Mouse (Mus musculus): Measurements from ENCODE around the gene Trappc2. TPM values are rescaled to one million over a fixed set of nuclear protein-coding genes. Genes with fewer than 3 reads are reported as not detected.

Gene Trappc2
- 107 and 108 TPM in 2 replicates for polyA plus RNA-seq (2021; fragmentation: Nextera tagmentation)
- long read RNA-seq, experiment 1, transcript Trappc2-203 (5 exons, 1,613 nt), result major isoform, 98 of 124 reads
- long read RNA-seq, experiment 1, transcript Trappc2-201 (4 exons, 1,294 nt), result minor isoform, 6 of 124 reads
- long read RNA-seq, experiment 1, partial matches to known transcripts, result 12 of 124 reads
- long read RNA-seq, experiment 1, other reads (novel, unspliced or antisense), result 8 of 124 reads
- long read RNA-seq, experiment 2, transcript Trappc2-203 (5 exons, 1,613 nt), result major isoform, 191 of 208 reads
- long read RNA-seq, experiment 2, transcript Trappc2-201 (4 exons, 1,294 nt), result minor isoform, 8 of 208 reads
- long read RNA-seq, experiment 2, partial matches to known transcripts, result 0 of 208 reads
- long read RNA-seq, experiment 2, other reads (novel, unspliced or antisense), result 8 of 208 reads

DNA sequence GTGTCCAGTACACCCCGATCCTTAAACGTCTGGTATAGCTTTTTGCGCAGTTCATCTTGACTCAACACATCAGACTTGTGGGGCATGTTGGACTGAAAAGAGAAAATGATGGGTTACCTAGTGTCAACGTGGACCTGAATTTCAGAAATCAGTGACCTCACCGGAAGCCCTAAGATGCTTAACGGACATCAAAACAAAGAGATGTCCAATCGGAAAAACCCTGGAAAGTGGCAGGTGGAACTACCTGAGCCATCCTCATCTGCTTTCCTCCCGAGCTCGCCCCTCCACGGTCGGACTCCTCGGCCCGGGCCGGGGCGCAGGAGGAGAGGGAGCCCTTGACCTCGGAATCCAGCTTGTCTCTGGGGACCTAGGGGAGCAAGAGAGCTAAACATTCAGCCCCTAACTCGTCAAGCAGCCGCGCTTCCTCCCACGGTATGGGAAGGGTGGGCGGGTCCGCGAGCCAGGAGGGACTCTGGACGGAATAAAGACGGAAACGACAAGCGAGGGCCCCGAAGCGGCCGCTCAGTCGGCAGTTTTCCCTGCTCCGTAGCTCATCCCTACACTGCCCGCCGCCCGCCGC lies at the start of gene Trappc2:
TSS of gene Trappc2 (plus strand) at position 539 of the 580 bp plus-strand sequence.

DNA sequence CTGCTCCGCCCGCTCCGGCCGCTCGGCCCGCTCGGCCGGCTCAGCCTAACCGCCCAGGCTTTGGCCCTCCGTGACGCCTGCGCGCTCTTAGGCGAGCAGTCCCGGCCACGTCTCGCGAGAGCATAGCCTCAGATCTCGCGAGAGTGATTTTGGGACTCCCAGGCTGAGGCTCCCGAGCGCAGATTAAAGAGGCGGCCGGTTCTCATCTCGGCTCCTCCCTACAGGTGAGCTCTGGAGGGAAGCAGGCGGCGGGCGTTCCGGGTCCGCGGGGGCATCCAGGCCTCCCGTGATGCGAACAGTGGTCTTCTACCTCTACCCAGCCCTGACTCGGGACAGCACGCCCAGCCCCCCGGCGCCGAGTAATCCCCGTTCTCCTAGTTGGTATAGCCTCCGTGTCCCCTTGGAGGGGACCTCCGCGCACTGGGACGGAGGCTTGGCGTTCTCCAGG lies 266 bp downstream of the Trappc2 start, which contains the start of gene Ofd1:
TSS of gene Ofd1 (minus strand) at position 89 of the 448 bp plus-strand sequence.

DNA sequence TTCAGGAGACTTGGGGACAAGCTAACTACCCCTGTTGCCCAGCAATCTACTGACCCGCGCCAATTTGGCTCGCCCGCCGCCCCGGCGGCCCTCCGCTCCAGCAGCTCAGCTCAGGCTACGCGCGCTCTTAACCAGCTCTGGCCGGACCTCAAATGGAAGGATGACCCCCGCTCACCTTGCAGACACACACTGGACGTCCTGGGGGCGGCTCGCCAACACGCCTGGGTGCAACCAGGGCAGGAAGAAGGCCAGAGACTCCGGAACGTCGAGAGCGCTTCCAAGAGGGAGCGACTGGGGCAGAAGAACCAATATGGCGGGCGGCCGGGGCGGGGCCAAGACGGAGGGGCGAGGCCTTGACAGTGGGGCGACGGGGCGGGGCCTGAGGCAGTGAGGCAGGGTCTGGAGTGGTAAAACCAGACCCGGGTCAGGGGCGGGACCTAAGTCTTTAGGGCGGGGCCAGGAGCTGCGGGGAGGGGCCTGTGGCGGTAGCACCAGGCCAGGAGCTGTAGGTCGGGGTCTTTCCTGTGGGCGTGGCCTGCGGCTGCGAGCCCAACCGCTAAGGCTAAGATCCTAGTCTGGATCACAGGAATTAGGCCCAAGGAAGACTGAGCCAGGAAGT lies 39.1 kb downstream of the Trappc2 start, which contains the start of gene Rab9:
TSS of gene Rab9 (minus strand) at position 503 of the 619 bp plus-strand sequence.

Other genes with a start within 250 kb of the Trappc2 start
- 444 and 472 TPM in 2 replicates for gene Gpm6b, start 201.7 kb upstream of the Trappc2 start, polyA plus RNA-seq (2021; fragmentation: Nextera tagmentation)
- 1.4 and 1.6 TPM in 2 replicates for gene Ofd1, start 130 bp downstream of the Trappc2 start, polyA plus RNA-seq (2021; fragmentation: Nextera tagmentation)
- gene Rab9, start 39.3 kb downstream of the Trappc2 start, polyA plus RNA-seq (2021; fragmentation: Nextera tagmentation), result 73.8 and 78.1 TPM in 2 replicates
- gene Tceanc, start 78.0 kb downstream of the Trappc2 start, polyA plus RNA-seq (2021; fragmentation: Nextera tagmentation), result 1.1 and 1.7 TPM in 2 replicates
- 1.5 and 2.5 TPM in 2 replicates for gene Egfl6, start 145.1 kb downstream of the Trappc2 start, polyA plus RNA-seq (2021; fragmentation: Nextera tagmentation)